Mouse (Mus musculus): ENCODE data around the gene Gmpr2. TPM values are rescaled to one million over a fixed set of nuclear protein-coding genes. Genes with fewer than 3 reads are reported as not detected.
A peak's percentile ranks its signal among the peaks of the same experiment; 100 is the strongest.

Gene Gmpr2
- polyA plus RNA-seq, 1 experiment from 2014 or later, result 61.0 TPM

DNA sequence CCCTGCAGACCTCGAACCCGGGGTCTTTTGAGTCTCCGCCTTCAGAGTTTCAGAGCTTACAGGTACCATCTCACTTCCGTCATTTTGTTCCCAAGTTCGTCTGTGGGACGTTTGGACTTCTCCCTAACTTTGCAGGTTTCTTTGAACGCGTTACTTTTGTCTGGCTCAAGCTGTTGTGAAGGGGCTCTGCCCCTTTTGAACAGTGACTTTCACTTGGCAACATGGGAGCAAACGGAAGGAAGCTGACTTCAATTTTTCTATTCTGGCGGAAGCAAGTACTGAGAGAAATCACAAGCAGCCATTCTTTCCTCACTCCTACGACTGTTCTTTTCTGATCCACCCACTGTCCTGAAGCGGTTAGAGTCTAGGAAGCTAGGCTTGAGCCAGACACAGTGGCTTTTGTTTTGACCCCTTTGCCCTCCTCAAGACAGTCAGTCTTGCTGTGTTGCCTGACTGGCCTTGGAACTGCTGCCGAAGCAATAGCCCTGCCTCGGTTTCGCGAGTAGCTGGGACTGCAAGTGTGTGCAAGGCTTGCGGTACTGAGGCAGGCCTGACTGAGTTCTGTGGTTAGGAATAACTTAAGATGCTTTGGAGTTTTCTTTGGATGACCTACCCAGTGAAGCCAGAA, 27.4 kb upstream of the Gmpr2 start:
- H3K27me3 ChIP-seq, result no peaks in the 10 kb centered on the region
- no peak for ATAC-seq (ENCODE audit: insufficient number of reproducible peaks, low FRiP score, low TSS enrichment, low read depth)
- H3K27ac ChIP-seq, result peak overlapping the region; percentile 96
- peaks cover 35% of the 10 kb centered on the region for H3K36me3 ChIP-seq
- H3K9ac ChIP-seq, result peak overlapping the region; percentile 98
- peak overlapping the region; percentile 98 for H3K4me3 ChIP-seq
- H3K4me1 ChIP-seq, result peaks cover 23% of the 10 kb centered on the region
- H3K9me3 ChIP-seq, result no peaks in the 10 kb centered on the region
- H3K4me2 ChIP-seq, result peak overlapping the region; percentile 71
- WGBS, result 27% methylated on average over 17 of the region's 17 CpGs

DNA sequence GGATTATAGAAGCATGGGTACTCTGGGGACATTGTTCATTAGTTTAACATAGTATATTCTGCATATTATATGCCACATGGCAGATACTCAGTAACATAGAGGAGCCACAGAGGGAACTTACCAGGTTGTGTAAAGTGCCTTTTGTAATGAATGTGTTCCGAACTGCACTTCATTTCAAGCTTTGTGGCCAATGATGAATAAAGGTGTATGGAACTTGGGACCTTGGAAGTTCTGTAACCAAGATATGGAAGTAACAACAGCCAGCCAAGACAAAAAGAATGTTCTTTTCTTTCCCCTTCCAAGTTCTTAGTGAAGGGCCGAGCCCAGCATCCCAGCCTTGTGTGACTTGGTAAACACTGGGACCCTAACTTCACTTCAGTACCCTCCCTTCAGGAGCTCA, 21.9 kb upstream of the Gmpr2 start, which contains the start of gene Tssk4:
Tssk4 (plus strand) TSS at position 301 of the 400 bp plus-strand sequence.
- Histone ChIP-seq H3K36me3 (peaks cover 10% of the 10 kb centered on the region; the same call in 1 of the 2 replicates), H3K27ac (no peak within 1 kb of the TSS), H3K9me3 (no peaks in the 10 kb centered on the region), H3K4me2 (no peak within 1 kb of the TSS), H3K9ac (no peak within 1 kb of the TSS), H3K4me3 (no peak within 1 kb of the TSS), H3K27me3 (no peaks in the 10 kb centered on the region), H3K4me1 (peaks cover 6% of the 10 kb centered on the region)
- no peak for ATAC-seq (ENCODE audit: insufficient number of reproducible peaks, low FRiP score, low TSS enrichment, low read depth)
- 88% methylated on average over 2 of the region's 2 CpGs for WGBS

DNA sequence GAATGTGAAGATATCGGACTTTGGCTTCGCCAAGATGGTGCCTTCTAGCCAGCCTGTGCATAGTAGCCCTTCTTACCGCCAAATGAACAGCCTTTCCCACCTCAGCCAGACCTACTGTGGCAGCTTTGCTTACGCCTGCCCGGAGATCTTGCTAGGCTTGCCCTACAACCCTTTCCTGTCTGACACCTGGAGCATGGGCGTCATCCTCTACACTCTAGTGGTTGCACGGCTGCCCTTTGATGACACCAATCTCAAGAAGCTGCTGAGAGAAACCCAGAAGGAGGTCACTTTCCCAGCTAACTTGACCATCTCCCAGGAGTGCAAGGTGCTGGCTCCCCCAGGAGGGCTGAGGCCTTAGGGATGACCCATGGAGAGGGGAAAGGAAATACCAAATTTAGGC, 20.2 kb upstream of the Gmpr2 start:
- no peaks in the 10 kb centered on the region for H3K27me3 ChIP-seq
- H3K36me3 ChIP-seq, result peaks cover 8% of the 10 kb centered on the region; the same call in 1 of the 2 replicates
- H3K4me1 ChIP-seq, result 0 out of 2 replicates have a peak, but pooled peaks cover 3% of the 10 kb centered on the region
- H3K9ac ChIP-seq, result no peak overlapping the region
- no peaks in the 10 kb centered on the region for H3K9me3 ChIP-seq
- no peak for ATAC-seq (ENCODE audit: insufficient number of reproducible peaks, low FRiP score, low TSS enrichment, low read depth)
- no peak overlapping the region for H3K27ac ChIP-seq
- H3K4me2 ChIP-seq, result no peak overlapping the region
- no peak overlapping the region for H3K4me3 ChIP-seq
- 76% methylated on average over 7 of the region's 7 CpGs for WGBS

DNA sequence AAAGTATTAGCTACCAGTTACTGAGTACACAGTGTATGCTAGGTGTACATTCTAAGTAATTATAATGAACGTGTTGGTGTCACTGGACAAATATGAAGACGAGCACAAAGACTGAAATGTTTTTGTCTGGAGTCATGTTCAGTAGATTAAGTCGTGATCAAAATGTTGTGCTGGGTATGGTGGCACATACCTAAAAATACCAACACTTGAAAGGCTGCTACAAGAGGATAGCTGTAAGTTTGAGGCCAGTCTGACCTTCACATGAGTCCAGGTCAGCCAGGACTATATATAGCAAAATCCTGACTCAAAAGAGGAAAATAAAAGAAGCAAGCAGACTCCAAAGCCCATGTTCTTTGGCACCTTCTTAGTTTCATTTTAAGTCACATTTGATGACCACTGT, 14.8 kb upstream of the Gmpr2 start:
- H3K36me3 ChIP-seq, result peaks cover 18% of the 10 kb centered on the region
- WGBS, result 85% methylated on average over 3 of the region's 3 CpGs
- H3K9ac ChIP-seq, result no peak overlapping the region
- H3K27me3 ChIP-seq, result no peaks in the 10 kb centered on the region
- peaks cover 16% of the 10 kb centered on the region for H3K4me1 ChIP-seq
- no peak overlapping the region for H3K27ac ChIP-seq
- no peaks in the 10 kb centered on the region for H3K9me3 ChIP-seq
- ATAC-seq (ENCODE audit: insufficient number of reproducible peaks, low FRiP score, low TSS enrichment, low read depth), result no peak
- H3K4me2 ChIP-seq, result no peak overlapping the region
- no peak overlapping the region for H3K4me3 ChIP-seq

DNA sequence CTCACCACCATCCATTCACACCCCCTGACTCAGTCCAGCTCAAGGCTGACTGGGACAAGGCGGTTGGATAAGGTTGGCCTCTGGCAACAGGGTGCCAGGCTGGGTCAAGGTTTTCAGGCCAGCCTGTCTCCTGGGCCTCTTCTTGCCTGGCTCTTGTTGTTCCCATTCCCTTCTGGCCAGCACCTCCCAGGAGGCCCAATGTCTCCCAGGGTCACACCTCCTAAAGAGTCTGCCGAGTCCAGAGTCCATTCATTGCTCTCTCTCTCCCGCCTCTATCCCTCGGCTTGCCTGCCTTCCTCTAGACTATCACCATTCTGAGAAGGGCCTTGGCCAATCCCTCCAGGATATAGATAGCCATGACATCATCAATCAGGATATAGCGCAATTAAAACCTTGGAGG, 13.7 kb upstream of the Gmpr2 start:
- peaks cover 13% of the 10 kb centered on the region for H3K4me1 ChIP-seq
- no peak overlapping the region for H3K9ac ChIP-seq
- no peaks in the 10 kb centered on the region for H3K9me3 ChIP-seq
- peaks cover 27% of the 10 kb centered on the region for H3K36me3 ChIP-seq
- no peak for ATAC-seq (ENCODE audit: insufficient number of reproducible peaks, low FRiP score, low TSS enrichment, low read depth)
- 93% methylated on average over 5 of the region's 5 CpGs for WGBS
- H3K4me3 ChIP-seq, result no peak overlapping the region
- H3K4me2 ChIP-seq, result no peak overlapping the region
- no peaks in the 10 kb centered on the region for H3K27me3 ChIP-seq
- no peak overlapping the region for H3K27ac ChIP-seq

DNA sequence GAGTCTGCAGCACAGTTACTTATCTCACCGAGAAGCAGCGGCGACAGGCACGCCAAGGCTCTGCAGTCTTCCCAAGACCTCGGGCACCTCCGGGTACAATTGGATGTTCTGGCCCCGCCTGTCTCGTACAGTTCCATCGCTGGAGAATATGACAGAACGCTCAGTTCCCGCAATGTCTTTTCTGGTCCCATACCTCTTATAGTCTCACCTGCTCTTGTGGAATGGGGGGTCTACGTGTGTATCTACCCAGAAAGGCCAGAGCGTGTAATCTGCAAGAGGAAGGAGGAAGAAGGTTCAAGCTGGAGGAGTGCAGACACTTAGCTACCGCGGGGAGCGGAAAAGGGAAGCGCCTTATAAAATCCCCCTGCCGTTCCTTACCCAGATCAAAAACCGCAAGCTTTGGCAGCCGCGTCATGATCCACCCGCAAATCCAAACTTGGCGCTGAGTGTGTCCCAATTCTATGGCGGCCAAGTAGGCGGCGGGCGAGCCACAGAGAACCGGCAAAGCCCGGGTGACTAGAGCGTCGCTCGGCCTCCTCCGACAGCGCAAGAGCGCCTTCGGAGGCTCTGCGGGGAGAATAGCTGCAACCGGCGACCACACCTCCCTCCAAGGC, 11.7 kb upstream of the Gmpr2 start, which contains the start of gene Mdp1:
Mdp1 (minus strand) TSS at position 549 of the 614 bp plus-strand sequence.
- H3K27ac ChIP-seq, result peak within 1 kb of the TSS; percentile 87
- peak within 1 kb of the TSS; percentile 54 for H3K4me2 ChIP-seq
- H3K9ac ChIP-seq, result peak within 1 kb of the TSS; percentile 76
- H3K27me3 ChIP-seq, result no peaks in the 10 kb centered on the region
- under 1% methylated on average over 39 of the region's 39 CpGs for WGBS
- peaks cover 13% of the 10 kb centered on the region for H3K4me1 ChIP-seq
- peak within 1 kb of the TSS; percentile 71 for H3K4me3 ChIP-seq
- ATAC-seq (ENCODE audit: insufficient number of reproducible peaks, low FRiP score, low TSS enrichment, low read depth), result peak; percentile 89
- peaks cover 37% of the 10 kb centered on the region for H3K36me3 ChIP-seq
- H3K9me3 ChIP-seq, result no peaks in the 10 kb centered on the region

DNA sequence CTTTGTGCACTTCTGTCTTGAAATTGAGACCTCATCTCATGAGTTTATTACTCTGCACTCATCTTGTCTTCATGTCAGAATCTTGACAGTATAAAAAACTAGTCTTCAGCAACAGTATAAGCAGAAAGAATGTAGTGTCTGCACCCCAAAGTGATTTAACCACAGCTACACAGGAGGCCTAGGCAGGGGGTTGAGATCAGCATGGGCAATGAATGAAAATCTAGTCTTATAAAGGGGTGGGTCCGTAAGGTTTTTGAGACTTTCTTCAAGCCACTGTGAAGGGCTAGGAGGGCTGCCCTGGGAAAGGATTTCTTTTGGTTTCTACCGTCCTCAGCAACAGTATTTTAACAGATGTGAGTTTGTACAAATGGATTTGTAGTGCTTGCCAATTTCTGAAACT, 11.1 kb upstream of the Gmpr2 start:
- Histone ChIP-seq H3K4me2 (peak overlapping the region; percentile 54), H3K36me3 (peaks cover 38% of the 10 kb centered on the region), H3K4me3 (peak overlapping the region; percentile 71), H3K9ac (no peak overlapping the region), H3K27me3 (no peaks in the 10 kb centered on the region), H3K4me1 (peaks cover 13% of the 10 kb centered on the region), H3K27ac (peak overlapping the region; percentile 59), H3K9me3 (no peaks in the 10 kb centered on the region)
- no peak for ATAC-seq (ENCODE audit: insufficient number of reproducible peaks, low FRiP score, low TSS enrichment, low read depth)
- WGBS, result 30% methylated on average over 2 of the region's 2 CpGs

DNA sequence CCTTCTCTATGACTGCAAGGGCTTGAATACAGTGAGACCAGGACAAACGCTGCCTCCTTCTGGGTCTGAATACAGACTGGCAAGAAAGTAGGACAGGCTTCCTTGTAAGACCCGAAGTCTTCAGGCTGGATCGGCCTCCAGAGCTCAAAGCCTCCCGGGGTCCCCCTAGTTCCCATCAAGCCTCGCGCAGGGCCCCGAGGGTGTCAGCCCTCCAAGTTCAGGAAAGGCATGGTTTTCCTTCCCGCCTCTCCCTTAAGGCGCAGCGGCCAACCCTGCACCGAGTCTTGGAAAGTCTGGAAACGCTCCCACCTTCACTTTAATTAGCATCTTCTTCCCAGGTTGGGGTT, 282 bp upstream of the Gmpr2 start:
- H3K4me2 ChIP-seq, result peak overlapping the region; percentile 74
- WGBS, result 0% methylated on average over 12 of the region's 12 CpGs
- no peaks in the 10 kb centered on the region for H3K9me3 ChIP-seq
- H3K9ac ChIP-seq, result peak overlapping the region; percentile 76
- peaks cover 31% of the 10 kb centered on the region for H3K36me3 ChIP-seq
- peaks cover 16% of the 10 kb centered on the region for H3K4me1 ChIP-seq
- no peak for ATAC-seq (ENCODE audit: insufficient number of reproducible peaks, low FRiP score, low TSS enrichment, low read depth)
- no peaks in the 10 kb centered on the region for H3K27me3 ChIP-seq
- peak overlapping the region; percentile 95 for H3K27ac ChIP-seq
- peak overlapping the region; percentile 83 for H3K4me3 ChIP-seq

DNA sequence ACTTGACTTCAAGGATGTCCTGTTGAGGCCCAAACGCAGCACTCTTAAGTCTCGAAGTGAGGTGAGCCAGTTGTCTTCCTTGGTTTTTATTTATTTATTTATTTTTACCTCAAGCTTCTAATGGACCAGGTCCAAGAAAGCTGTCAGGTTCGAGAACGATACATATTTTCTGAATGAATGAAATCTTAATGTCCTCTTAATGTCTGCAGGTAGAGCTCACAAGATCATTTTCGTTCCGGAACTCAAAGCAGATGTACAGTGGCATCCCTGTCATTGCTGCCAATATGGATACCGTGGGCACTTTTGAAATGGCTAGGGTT, 960 bp downstream of the Gmpr2 start:
- ATAC-seq (ENCODE audit: insufficient number of reproducible peaks, low FRiP score, low TSS enrichment, low read depth), result no peak
- Histone ChIP-seq H3K4me1 (peaks cover 16% of the 10 kb centered on the region), H3K9me3 (no peaks in the 10 kb centered on the region), H3K4me2 (peak overlapping the region; percentile 74), H3K4me3 (peak overlapping the region; percentile 83), H3K36me3 (peaks cover 38% of the 10 kb centered on the region), H3K27ac (0 out of 2 replicates have a peak overlapping the region, but pooled peaks have one; percentile 95), H3K9ac (peak overlapping the region; percentile 58), H3K27me3 (no peaks in the 10 kb centered on the region)
- WGBS, result 75% methylated on average over 7 of the region's 7 CpGs

DNA sequence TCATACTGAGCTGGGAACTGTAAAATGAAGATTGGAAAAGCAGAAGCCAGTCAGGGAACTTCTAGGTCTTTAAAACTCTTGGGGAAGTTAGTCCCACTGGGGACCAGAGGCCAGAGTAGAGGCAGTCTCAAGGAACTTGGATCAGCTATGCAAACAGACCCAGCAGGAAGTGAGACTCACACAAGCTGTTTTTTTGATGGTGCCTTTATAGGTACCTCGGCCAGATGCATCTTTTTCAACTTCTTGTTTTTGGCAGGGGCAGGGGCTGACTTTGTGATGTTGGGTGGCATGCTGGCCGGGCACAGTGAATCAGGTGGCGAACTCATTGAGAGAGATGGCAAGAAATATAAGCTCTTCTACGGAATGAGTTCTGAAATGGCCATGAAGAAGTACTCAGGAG, 5.9 kb downstream of the Gmpr2 start:
- Histone ChIP-seq H3K36me3 (peaks cover 60% of the 10 kb centered on the region), H3K4me3 (no peak overlapping the region)

DNA sequence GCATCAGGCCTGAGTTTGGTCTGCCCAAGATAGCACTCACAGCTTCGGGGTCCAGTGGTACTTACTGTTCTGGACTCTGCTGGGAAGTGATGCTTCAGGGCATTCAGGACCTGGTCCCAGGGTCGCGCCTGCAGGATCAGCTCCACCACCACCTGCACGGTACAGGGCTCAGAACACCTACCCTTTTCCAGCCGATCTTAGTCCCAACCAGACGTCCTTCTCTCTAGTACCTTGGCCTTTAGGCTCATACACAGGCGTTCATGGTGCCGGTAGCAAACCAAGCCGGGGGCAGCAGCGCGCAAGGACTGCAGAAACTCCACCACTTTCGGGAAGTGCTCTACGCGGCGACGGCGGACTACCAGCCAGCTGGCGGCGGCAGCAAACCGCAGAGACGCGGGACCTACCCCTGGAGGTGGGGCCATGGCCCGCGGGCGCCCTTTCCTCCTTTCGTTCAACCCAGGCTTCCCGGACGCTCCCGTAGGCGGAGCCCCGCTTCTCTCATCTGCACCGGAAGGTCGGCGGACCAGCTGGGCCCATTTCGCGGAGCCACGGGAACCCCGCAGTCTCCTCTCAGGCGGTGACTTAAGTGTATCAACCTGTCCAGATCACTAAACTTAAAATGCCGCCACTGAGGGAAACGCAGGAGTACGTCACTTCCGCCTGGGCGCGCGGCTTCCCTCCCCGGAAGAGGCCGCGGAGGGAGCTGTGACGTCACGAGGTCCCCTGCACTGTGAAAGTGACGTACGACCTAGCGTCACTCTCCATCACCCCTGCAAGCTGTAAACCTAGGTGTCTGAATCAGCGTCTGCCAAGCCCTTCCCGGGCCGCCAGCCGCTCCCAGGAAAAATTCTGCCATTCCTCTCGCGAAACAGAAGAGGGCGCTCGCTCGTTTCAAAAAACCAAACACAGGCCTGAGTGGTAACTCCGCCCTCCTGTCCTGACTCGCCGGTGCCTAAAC, 9.7 kb downstream of the Gmpr2 start, which contains the start of gene Tinf2:
Tinf2 (minus strand) TSS at position 661 of the 958 bp plus-strand sequence.
- H3K27me3 ChIP-seq, result no peaks in the 10 kb centered on the region
- H3K36me3 ChIP-seq, result peaks cover 42% of the 10 kb centered on the region
- peak within 1 kb of the TSS; percentile 71 for H3K4me3 ChIP-seq
- ATAC-seq (ENCODE audit: insufficient number of reproducible peaks, low FRiP score, low TSS enrichment, low read depth), result peak; percentile 95
- H3K4me2 ChIP-seq, result peak within 1 kb of the TSS; percentile 82
- H3K9ac ChIP-seq, result peak within 1 kb of the TSS; percentile 60
- H3K4me1 ChIP-seq, result peaks cover 10% of the 10 kb centered on the region; the same call in 1 of the 2 replicates
- H3K9me3 ChIP-seq, result no peaks in the 10 kb centered on the region
- H3K27ac ChIP-seq, result peak within 1 kb of the TSS; percentile 91
- WGBS, result under 1% methylated on average over 66 of the region's 66 CpGs

More for the DNA sequence above, 5.9 kb downstream of the Gmpr2 start:
- H3K4me1 ChIP-seq, result peaks cover 13% of the 10 kb centered on the region
- H3K27ac ChIP-seq, result no peak overlapping the region
- H3K9me3 ChIP-seq, result no peaks in the 10 kb centered on the region
- WGBS, result 82% methylated on average over 4 of the region's 4 CpGs
- no peak overlapping the region for H3K9ac ChIP-seq
- H3K27me3 ChIP-seq, result no peaks in the 10 kb centered on the region
- no peak for ATAC-seq (ENCODE audit: insufficient number of reproducible peaks, low FRiP score, low TSS enrichment, low read depth)
- no peak overlapping the region for H3K4me2 ChIP-seq
